Mouse (Mus musculus) erythroblast, embryonic 14.5 days (primary cell): ENCODE measurements around the gene Tsc22d4. TPM values are rescaled to one million over a fixed set of nuclear protein-coding genes. Genes with fewer than 3 reads are reported as not detected.

Experiments
- H3K27me3 ChIP-seq: 2 replicates; pipeline ENCODE4 v1.6.1; 2012; ENCODE audit warnings: inconsistent platforms; ENCODE audit not compliant: control insufficient read depth
- H3K36me3 ChIP-seq: 2 replicates; pipeline ENCODE4 v1.6.1; 2012; ENCODE audit warnings: mild to moderate bottlenecking, inconsistent platforms; ENCODE audit not compliant: control insufficient read depth
- H3K4me1 ChIP-seq: 2 replicates; pipeline ENCODE4 v1.6.1; 2012; ENCODE audit warnings: inconsistent platforms; ENCODE audit not compliant: control insufficient read depth
- H3K4me3 ChIP-seq: replicated peaks from 2 replicates; pipeline ENCODE3; 2012; ENCODE audit warnings: moderate library complexity, mild to moderate bottlenecking, inconsistent platforms
- H3K9me3 ChIP-seq: 2 replicates; pipeline ENCODE4 v1.6.1; 2012; ENCODE audit warnings: low read length, inconsistent platforms, mixed read lengths; ENCODE audit not compliant: control insufficient read depth
- GATA1 ChIP-seq: IDR thresholded peaks from 2 replicates; pipeline ENCODE4 v1.6.1; 2012; ENCODE audit warnings: low read length, inconsistent platforms, mixed read lengths
- TAL1 ChIP-seq: IDR thresholded peaks from 3 replicates; pipeline ENCODE4 v1.6.1; 2012; ENCODE audit warnings: low read length, inconsistent platforms, mixed read lengths
- polyA plus RNA-seq: library from polyadenylated mRNA; stranded (reverse); fragments of >175 nt; gene quantifications from 2 replicates; pipeline ENCODE4 v1.2.3, GENCODE M21; 2012

Tsc22d4 gene
- polyA plus RNA-seq, 1 experiment: 53.9 TPM

- no peak for TF ChIP-seq GATA1
- TF ChIP-seq TAL1: no peak
- Histone ChIP-seq H3K4me1 (peaks cover 64% of the 10 kb centered on the region), H3K36me3 (peaks cover 13% of the 10 kb centered on the region), H3K27me3 (no peaks in the 10 kb centered on the region), H3K4me3 (no peak overlapping the region), H3K9me3 (no peaks in the 10 kb centered on the region)
Observed at GRCm38 (mm10) chr5:137775587-137776290, 30.2 kb downstream of the Tsc22d4 start.

GRCm38 (mm10) chr5:137776408-137776918, 30.9 kb downstream of the Tsc22d4 start:
- H3K27me3 ChIP-seq: no peaks in the 10 kb centered on the region
- no peak for TF ChIP-seq GATA1
- peaks cover 20% of the 10 kb centered on the region for H3K36me3 ChIP-seq
- H3K4me3 ChIP-seq: no peak overlapping the region
- peaks cover 68% of the 10 kb centered on the region for H3K4me1 ChIP-seq
- H3K9me3 ChIP-seq: no peaks in the 10 kb centered on the region

- Histone ChIP-seq H3K9me3 (no peaks in the 10 kb centered on the region), H3K36me3 (peaks cover 29% of the 10 kb centered on the region), H3K4me3 (no peak overlapping the region), H3K4me1 (peaks cover 75% of the 10 kb centered on the region), H3K27me3 (no peaks in the 10 kb centered on the region)
- TF ChIP-seq GATA1: no peak
- no peak for TF ChIP-seq TAL1
Observed at GRCm38 (mm10) chr5:137777267-137777845, 31.8 kb downstream of the Tsc22d4 start.

- Histone ChIP-seq H3K9me3 (no peaks in the 10 kb centered on the region), H3K36me3 (peaks cover 42% of the 10 kb centered on the region), H3K4me1 (peaks cover 80% of the 10 kb centered on the region), H3K27me3 (no peaks in the 10 kb centered on the region), H3K4me3 (peak within 1 kb of the TSS; percentile 95)
- TF ChIP-seq TAL1: no peak
- TF ChIP-seq GATA1: no peak
Observed at GRCm38 (mm10) chr5:137778635-137779034, 33.1 kb downstream of the Tsc22d4 start, which contains the start of gene Ppp1r35. Gene Ppp1r35, plus strand, starts transcription at chr5:137778849.

- Histone ChIP-seq H3K36me3 (peaks cover 49% of the 10 kb centered on the region), H3K4me3 (peak overlapping the region; percentile 95), H3K9me3 (no peaks in the 10 kb centered on the region), H3K27me3 (no peaks in the 10 kb centered on the region), H3K4me1 (peaks cover 87% of the 10 kb centered on the region)
- no peak for TF ChIP-seq TAL1
- no peak for TF ChIP-seq GATA1
Observed at GRCm38 (mm10) chr5:137779053-137779933, 33.8 kb downstream of the Tsc22d4 start.

- peaks cover 89% of the 10 kb centered on the region for H3K4me1 ChIP-seq
- H3K9me3 ChIP-seq: no peaks in the 10 kb centered on the region
- H3K36me3 ChIP-seq: peaks cover 59% of the 10 kb centered on the region
- H3K4me3 ChIP-seq: no peak overlapping the region
- no peaks in the 10 kb centered on the region for H3K27me3 ChIP-seq
- TF ChIP-seq TAL1 (no peak), GATA1 (no peak)
Observed at GRCm38 (mm10) chr5:137781661-137782060, 36.1 kb downstream of the Tsc22d4 start.

- peaks cover 3% of the 10 kb centered on the region for H3K9me3 ChIP-seq
- peaks cover 59% of the 10 kb centered on the region for H3K36me3 ChIP-seq
- H3K4me1 ChIP-seq: peaks cover 85% of the 10 kb centered on the region
- peak overlapping the region; percentile 23 for H3K4me3 ChIP-seq
- TF ChIP-seq GATA1 (no peak), TAL1 (no peak)
- H3K27me3 ChIP-seq: peaks cover under 1% of the 10 kb centered on the region
Observed at GRCm38 (mm10) chr5:137782776-137783522, 37.4 kb downstream of the Tsc22d4 start.

GRCm38 (mm10) chr5:137783901-137784540, 38.5 kb downstream of the Tsc22d4 start:
- Histone ChIP-seq H3K4me1 (peaks cover 82% of the 10 kb centered on the region), H3K9me3 (peaks cover 6% of the 10 kb centered on the region), H3K36me3 (peaks cover 59% of the 10 kb centered on the region), H3K4me3 (peak overlapping the region; percentile 76), H3K27me3 (peaks cover 4% of the 10 kb centered on the region)
- TF ChIP-seq GATA1: no peak
- no peak for TF ChIP-seq TAL1
